Mouse (Mus musculus): ENCODE data around the gene Chsy1. TPM values are rescaled to one million over a fixed set of nuclear protein-coding genes. Genes with fewer than 3 reads are reported as not detected.

Gene Chsy1
- polyA plus RNA-seq, 2 experiments = 7.9 to 9.0 TPM

DNA sequence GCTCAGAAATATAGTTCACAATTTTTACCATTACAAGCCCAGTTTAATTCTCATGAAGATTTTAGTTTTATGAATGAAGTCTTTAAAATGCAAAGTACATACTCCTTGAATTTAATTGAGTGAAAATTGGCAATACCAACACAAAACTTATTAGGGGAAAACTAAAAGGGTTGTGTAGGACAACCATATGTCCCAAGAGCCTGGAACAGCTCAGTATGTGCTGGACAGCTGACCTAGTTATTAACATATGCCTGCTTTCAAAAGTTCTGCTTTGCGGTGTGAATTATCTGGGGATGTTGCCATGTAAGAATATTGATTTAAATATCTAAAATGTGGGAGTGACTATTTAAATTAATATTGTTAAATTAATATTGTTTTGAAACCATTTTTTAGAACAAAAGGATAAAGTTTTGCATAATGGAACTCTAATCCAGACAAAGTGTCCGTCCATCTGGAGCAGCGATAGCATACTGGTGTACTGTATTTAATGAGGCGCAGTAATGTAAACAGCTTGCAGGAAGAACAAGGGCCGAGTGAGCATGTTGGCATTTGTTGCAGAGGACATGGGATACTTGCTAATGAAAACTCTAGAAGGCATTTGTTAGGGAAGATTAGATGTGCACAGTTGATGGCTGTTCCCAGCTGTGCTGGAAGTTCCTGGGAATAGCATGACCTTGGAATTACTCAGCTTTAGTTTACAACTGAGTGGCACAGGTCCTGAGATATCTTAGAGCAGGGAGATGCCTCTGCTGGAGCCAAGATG lies 55.9 kb downstream of the Chsy1 start:
- H3K4me1 ChIP-seq (replicated peaks; ENCODE audit: control insufficient read depth in 2 of 2, insufficient read depth in 2 of 2, low read length in 1 of 2) = peaks cover 0 to 2% of the 10 kb centered on the region in 2 experiments; a peak in 1 of 4 replicates
- no peak overlapping the region for H3K4me2 ChIP-seq (ENCODE audit: low read depth)
- no peak overlapping the region for H3K4me3 ChIP-seq (ENCODE audit: insufficient read depth in 1 of 2, low read depth in 2 of 2, low read length in 2 of 2)
- TF ChIP-seq EP300 (IDR thresholded peaks at IDR 0.05; ENCODE audit: low read depth) (no peak), CTCF (IDR thresholded peaks at IDR 0.05; ENCODE audit: low read depth) (no peak)
- H3K27ac ChIP-seq = no peak overlapping the region
- 90% methylated on average over 5 of the region's 5 CpGs for WGBS (ENCODE audit: insufficient replicate concordance)
- no peaks in the 10 kb centered on the region for H3K27me3 ChIP-seq (ENCODE audit: control insufficient read depth, insufficient read depth, low read length)
- ATAC-seq (ENCODE audit: insufficient read depth) (no peak), DNase-seq (ENCODE audit: low read depth in 3 of 3, low spot score in 3 of 3) (no peak)
- no peaks in the 10 kb centered on the region for H3K9me3 ChIP-seq (ENCODE audit: control insufficient read depth, low read length)
- H3K36me3 ChIP-seq (replicated peaks; ENCODE audit: control insufficient read depth, insufficient read depth, low read depth) = no peaks in the 10 kb centered on the region
- no peak overlapping the region for H3K9ac ChIP-seq (replicated peaks)

GRCm38 (mm10) chr7:66168877-66169276 lies 59.6 kb downstream of the Chsy1 start:
- no peak for DNase-seq (ENCODE audit: low read depth in 3 of 3, low spot score in 3 of 3)
- H3K4me3 ChIP-seq (ENCODE audit: insufficient read depth in 1 of 2, low read depth in 2 of 2, low read length in 2 of 2) = no peak overlapping the region
- no peaks in the 10 kb centered on the region for H3K9me3 ChIP-seq (ENCODE audit: control insufficient read depth, low read length)
- H3K4me2 ChIP-seq (ENCODE audit: low read depth) = no peak overlapping the region
- no peak for ATAC-seq (ENCODE audit: insufficient read depth)
- TF ChIP-seq EP300 (IDR thresholded peaks at IDR 0.05; ENCODE audit: low read depth) (no peak), CTCF (IDR thresholded peaks at IDR 0.05; ENCODE audit: low read depth) (no peak)
- no peaks in the 10 kb centered on the region for H3K27me3 ChIP-seq (ENCODE audit: control insufficient read depth, insufficient read depth, low read length)
- H3K4me1 ChIP-seq (replicated peaks; ENCODE audit: control insufficient read depth in 2 of 2, insufficient read depth in 2 of 2, low read length in 1 of 2) = 0 out of 4 replicates have a peak, but pooled peaks cover 0 to 2% of the 10 kb centered on the region in 2 experiments
- 71% methylated on average over 7 of the region's 7 CpGs for WGBS (ENCODE audit: insufficient replicate concordance)
- peaks cover 18% of the 10 kb centered on the region for H3K36me3 ChIP-seq (replicated peaks; ENCODE audit: control insufficient read depth, insufficient read depth, low read depth)
- no peak overlapping the region for H3K27ac ChIP-seq
- no peak overlapping the region for H3K9ac ChIP-seq (replicated peaks)

- no peak overlapping the region for H3K4me3 ChIP-seq (ENCODE audit: insufficient read depth in 1 of 2, low read depth in 2 of 2, low read length in 2 of 2)
- DNase-seq (ENCODE audit: low read depth in 3 of 3, low spot score in 3 of 3) (no peak), ATAC-seq (ENCODE audit: insufficient read depth) (no peak)
- no peak overlapping the region for H3K9ac ChIP-seq (replicated peaks)
- TF ChIP-seq EP300 (IDR thresholded peaks at IDR 0.05; ENCODE audit: low read depth) (no peak), CTCF (IDR thresholded peaks at IDR 0.05; ENCODE audit: low read depth) (no peak)
- H3K27me3 ChIP-seq (ENCODE audit: control insufficient read depth, insufficient read depth, low read length) = no peaks in the 10 kb centered on the region
- 75% methylated on average over 6 of the region's 6 CpGs for WGBS (ENCODE audit: insufficient replicate concordance)
- H3K4me2 ChIP-seq (ENCODE audit: low read depth) = no peak overlapping the region
- H3K36me3 ChIP-seq (replicated peaks; ENCODE audit: control insufficient read depth, insufficient read depth, low read depth) = peaks cover 20% of the 10 kb centered on the region
- no peaks in the 10 kb centered on the region for H3K9me3 ChIP-seq (ENCODE audit: control insufficient read depth, low read length)
- H3K4me1 ChIP-seq (replicated peaks; ENCODE audit: control insufficient read depth in 2 of 2, insufficient read depth in 2 of 2, low read length in 1 of 2) = 0 out of 4 replicates have a peak, but pooled peaks cover 0 to 2% of the 10 kb centered on the region in 2 experiments
- H3K27ac ChIP-seq = no peak overlapping the region
These were observed 60.2 kb downstream of the Chsy1 start for GRCm38 (mm10) chr7:66169476-66169875.

DNA sequence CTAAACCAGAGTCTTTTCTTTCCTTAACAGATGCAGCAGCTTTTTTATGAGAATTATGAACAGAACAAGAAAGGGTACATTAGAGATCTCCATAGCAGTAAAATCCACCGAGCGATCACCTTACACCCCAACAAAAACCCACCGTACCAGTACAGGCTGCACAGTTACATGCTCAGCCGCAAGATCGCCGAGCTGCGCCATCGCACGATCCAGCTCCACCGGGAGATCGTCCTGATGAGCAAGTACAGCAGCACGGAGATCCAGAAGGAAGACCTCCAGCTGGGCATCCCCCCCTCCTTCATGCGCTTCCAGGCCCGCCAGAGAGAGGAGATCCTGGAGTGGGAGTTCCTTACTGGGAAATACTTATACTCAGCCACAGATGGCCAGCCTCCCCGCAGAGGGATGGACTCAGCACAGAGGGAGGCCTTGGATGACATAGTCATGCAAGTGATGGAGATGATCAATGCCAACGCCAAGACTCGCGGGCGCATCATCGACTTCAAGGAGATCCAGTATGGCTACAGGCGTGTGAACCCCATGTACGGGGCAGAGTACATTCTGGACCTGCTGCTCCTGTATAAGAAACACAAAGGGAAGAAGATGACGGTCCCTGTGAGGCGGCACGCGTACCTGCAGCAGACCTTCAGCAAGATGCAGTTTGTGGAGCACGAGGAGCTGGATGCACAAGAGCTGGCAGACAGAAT lies 61.6 kb downstream of the Chsy1 start:
- WGBS (ENCODE audit: insufficient replicate concordance) = 92% methylated on average over 27 of the region's 27 CpGs
- Histone ChIP-seq H3K27ac (no peak overlapping the region), H3K9me3 (ENCODE audit: control insufficient read depth, low read length) (no peaks in the 10 kb centered on the region), H3K36me3 (replicated peaks; ENCODE audit: control insufficient read depth, insufficient read depth, low read depth) (peaks cover 20% of the 10 kb centered on the region), H3K4me3 (ENCODE audit: insufficient read depth in 1 of 2, low read depth in 2 of 2, low read length in 2 of 2) (no peak overlapping the region), H3K4me1 (replicated peaks; ENCODE audit: control insufficient read depth in 2 of 2, insufficient read depth in 2 of 2, low read length in 1 of 2) (peaks cover 0 to 6% of the 10 kb centered on the region in 2 experiments; a peak in 1 of 4 replicates), H3K4me2 (ENCODE audit: low read depth) (no peak overlapping the region), H3K27me3 (ENCODE audit: control insufficient read depth, insufficient read depth, low read length) (no peaks in the 10 kb centered on the region), H3K9ac (replicated peaks) (no peak overlapping the region)
- no peak for TF ChIP-seq EP300 (IDR thresholded peaks at IDR 0.05; ENCODE audit: low read depth)
- TF ChIP-seq CTCF (IDR thresholded peaks at IDR 0.05; ENCODE audit: low read depth) = no peak
- DNase-seq (ENCODE audit: low read depth in 3 of 3, low spot score in 3 of 3) = no peak
- no peak for ATAC-seq (ENCODE audit: insufficient read depth)

DNA sequence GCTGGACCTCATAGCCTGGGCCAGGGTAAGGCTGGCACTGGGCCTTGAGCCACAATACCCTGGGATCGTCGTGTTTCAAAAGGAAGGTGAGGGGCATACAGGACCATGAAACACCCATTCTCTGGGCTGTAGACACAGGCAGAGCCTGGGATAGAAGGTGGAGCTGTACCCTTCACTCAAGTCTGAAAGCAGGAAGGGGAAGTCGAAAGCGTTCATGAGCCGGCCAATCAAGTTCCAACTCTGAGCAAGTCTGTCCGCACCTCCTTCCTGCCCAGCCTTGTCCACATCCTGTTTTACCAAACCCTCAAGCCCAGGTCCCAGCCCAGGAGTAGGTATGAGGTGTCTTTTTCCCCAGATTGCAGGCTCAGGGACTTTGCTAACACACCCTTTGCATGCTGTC lies 66.4 kb downstream of the Chsy1 start:
- DNase-seq (ENCODE audit: low read depth in 3 of 3, low spot score in 3 of 3) = no peak
- ATAC-seq (ENCODE audit: insufficient read depth) = no peak

More for the DNA sequence above, 66.4 kb downstream of the Chsy1 start:
- Histone ChIP-seq H3K27ac (no peak overlapping the region), H3K36me3 (replicated peaks; ENCODE audit: control insufficient read depth, insufficient read depth, low read depth) (peaks cover 19% of the 10 kb centered on the region), H3K9ac (replicated peaks) (no peak overlapping the region), H3K9me3 (ENCODE audit: control insufficient read depth, low read length) (no peaks in the 10 kb centered on the region), H3K4me1 (replicated peaks; ENCODE audit: control insufficient read depth in 2 of 2, insufficient read depth in 2 of 2, low read length in 1 of 2) (peaks cover 12 to 26% of the 10 kb centered on the region in 2 experiments), H3K27me3 (ENCODE audit: control insufficient read depth, insufficient read depth, low read length) (no peaks in the 10 kb centered on the region), H3K4me2 (ENCODE audit: low read depth) (no peak overlapping the region), H3K4me3 (ENCODE audit: insufficient read depth in 1 of 2, low read depth in 2 of 2, low read length in 2 of 2) (no peak overlapping the region)
- WGBS (ENCODE audit: insufficient replicate concordance) = 36% methylated on average over 6 of the region's 6 CpGs
- TF ChIP-seq EP300 (IDR thresholded peaks at IDR 0.05; ENCODE audit: low read depth) (no peak), CTCF (IDR thresholded peaks at IDR 0.05; ENCODE audit: low read depth) (no peak)

All from liver, embryonic 14.5 days (tissue).